Mouse (Mus musculus) ovary, postnatal 14 days (tissue): ENCODE measurements at regions not wholly inside any gene's neighbourhood (a gene's known extent, or its start where the extent isn't known, plus 50 kb on each side); places are given as distances from the start of the nearest gene placed in this dataset.

ENCODE experiments used
- DNase-seq: peaks from one replicate; pipeline ENCODE4 v3.0.0; 2022; ENCODE audit warnings: low spot score

GRCm38 (mm10) chr2:166403319-166403718 lies 247.9 kb upstream of the Sulf2 start:
- DNase-seq, result no peak

GRCm38 (mm10) chr2:166401860-166402259 lies 246.4 kb upstream of the Sulf2 start:
- no peak for DNase-seq

DNA sequence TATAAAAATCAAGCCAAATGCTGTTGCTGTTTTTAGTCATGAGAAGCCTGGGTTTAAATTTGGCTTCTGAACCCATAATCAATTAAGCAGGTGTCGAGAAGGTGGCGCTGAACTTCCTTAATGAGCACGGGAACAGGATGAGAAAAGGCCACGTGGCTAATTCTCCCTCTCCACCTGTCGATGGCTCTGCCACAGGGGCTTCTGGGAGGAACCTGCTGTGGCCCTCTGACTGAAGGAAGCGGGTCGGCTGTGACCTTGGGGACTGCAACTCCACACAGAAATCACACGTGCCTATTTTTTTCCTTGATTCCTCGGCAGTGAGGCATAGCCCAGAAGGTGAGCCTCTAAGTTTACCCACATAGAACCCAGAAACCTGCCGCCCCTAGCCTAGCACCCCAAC lies 244.8 kb upstream of the Sulf2 start:
- no peak for DNase-seq

DNA sequence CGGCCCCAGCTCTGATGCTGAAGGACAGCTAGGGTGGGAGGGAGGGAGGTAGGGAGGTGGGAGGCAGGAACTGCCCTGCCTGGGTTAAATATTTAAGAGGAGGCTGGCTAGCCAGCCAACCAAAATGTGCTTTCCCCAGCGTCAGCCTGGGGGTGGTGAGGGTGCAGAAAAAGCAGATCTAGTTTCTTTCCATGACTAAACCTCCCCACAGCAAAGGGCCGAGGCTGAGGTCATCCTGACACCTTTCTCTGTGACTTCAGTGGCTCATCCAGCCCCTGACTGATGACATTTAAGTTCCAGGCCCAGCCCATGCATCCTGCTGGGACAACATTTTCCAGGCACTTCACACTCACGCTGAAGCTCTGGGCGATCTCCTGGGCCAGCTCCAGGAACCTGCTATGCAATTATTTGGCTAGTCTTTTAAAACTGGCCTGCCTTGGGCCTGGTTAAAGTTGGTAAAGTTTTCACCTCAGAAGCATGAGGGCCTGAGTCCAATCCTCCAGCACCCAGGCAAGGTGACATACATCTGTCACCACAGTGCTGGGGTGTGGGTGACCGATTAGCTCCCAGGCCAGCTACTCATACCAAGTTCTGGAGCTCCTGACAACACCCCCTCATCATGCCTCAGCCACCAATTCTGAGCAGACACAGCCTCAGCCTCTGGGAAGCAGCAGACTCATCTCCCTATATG lies 243.8 kb upstream of the Sulf2 start:
- no peak for DNase-seq

DNA sequence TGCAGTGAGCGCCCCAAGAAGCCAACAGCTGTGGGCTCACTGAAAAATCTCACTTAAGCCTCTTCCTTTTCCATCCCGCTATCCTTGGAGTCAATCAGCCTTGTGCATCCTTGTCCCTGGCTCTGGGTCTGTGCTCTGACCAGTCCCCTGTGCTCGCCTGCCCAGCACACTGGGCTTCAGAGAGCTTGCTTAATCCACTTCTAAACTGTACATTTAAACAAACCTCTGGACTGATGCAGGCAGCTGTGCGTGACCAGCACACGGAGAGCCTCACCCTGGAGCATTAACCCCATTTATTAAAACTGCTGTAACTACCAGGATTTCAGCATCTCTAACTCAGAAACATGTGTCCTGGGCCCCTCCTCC lies 243.3 kb upstream of the Sulf2 start:
- DNase-seq, result no peak

DNA sequence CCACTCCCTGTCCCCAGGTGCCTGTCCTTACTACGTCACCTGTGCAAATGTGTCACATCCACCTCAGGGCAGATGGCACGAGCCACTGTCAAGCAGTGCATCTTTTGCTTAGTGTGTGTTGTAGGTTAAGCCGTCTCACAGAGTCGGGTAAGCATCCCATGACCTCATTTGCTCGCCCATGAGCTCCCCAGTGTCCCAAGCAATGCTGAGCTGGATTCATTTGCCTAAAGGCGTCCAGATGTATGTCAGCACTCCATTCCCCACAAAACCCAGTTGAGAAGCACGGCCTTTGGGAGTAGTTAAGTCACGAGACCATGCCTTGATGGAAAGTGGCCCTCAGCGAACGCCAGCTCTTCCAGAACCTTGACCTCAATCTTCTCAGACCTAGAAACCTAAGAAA lies 242.7 kb upstream of the Sulf2 start:
- no peak for DNase-seq

DNA sequence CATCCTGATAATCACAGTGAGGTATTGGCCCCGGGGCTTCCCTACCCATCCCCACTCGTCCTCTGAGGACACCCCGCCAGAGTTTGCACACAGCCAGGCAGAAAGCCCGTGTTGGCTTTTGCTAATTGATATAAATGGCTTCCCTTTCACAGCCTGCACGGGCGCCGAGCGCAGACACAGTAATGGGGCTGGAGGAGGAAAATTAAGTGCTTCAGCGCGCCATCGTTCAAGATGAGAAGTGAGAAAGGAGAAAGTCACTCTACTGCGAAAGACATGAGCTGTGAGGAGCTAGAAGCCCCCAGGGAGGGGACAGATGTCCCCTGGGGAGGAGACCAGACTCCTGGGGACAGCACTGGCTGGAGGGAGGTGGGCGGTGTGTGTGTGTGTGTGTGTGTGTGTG lies 239.2 kb upstream of the Sulf2 start:
- no peak for DNase-seq

GRCm38 (mm10) chr2:166391176-166391575 lies 235.7 kb upstream of the Sulf2 start:
- no peak for DNase-seq

GRCm38 (mm10) chr2:166388050-166388449 lies 232.6 kb upstream of the Sulf2 start:
- DNase-seq, result no peak

DNA sequence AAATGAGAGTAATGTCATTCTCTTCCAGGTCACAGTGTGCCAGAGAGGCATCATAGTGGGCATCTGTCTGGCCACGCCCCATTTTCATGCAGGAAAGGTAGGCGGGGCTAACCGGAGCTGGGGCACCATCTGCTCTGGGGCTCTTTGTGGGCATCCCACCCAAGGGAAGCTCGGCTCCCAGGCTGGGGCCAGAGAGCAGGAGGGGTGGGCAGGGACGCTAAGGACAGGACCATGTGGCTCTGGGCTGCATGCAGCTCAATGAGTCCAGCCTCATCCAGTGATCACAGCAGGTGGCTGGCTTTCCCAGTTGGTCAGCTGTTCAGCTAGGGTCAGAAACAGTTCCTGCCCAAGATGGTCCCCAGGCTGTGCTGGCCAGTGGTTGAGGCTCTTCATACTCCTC lies 231.4 kb upstream of the Sulf2 start:
- no peak for DNase-seq

DNA sequence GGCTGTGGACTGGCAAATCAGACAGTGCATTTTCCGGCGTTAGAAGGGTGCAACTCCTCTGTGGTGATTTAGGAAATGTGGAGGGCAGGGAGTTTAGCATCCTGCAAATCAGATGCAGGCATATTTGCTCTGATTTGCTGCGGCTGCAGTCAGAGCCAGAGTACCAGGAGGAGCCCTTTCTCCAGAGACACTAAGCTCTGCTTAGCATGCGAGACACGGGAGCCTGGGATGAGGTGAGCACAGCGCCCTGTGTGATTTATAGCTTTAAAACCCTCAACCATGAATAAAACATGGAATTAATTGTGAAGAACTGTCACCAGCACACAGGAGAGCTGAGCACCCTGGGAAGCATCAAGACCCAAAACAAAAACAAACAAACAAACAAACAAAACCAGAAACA lies 229.1 kb upstream of the Sulf2 start:
- DNase-seq, result no peak

DNA sequence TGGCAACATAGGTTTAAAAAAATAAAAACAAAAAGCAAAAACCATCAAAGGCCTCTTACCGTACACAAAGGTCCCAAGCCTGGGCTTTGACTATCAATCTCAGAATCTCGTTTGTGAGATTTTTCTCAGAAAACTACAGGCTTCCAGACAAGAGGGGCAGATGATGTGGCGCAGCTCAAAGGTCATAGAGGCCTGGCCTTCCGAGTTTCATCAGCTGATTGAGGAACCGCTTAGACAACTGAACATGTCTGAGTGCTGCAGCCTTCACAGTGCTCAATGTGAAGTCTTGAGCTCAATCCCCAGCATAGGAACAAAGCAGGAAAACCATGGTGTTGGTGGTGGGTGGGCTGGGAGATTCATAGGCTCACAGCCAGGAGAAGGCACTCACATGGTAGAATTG lies 227.9 kb upstream of the Sulf2 start:
- no peak for DNase-seq

DNA sequence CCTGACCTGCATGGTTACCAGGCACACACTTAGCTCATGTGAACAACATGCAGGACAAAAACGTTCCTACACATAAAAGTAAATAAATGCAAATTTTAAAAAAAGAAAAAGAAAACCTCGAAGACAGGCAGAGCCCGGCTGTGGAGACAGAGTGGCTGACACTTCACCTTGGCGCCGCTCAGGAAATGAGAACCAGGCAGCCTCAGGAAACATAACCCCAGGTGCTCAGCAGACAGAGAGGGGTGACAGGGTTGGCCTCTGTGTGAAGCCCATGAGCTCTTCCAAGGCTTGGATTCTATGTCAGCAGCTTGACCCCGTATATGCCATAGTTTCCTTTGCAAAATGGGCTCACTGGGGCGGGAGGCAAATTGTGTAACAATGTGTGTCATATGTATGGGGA lies 226.7 kb upstream of the Sulf2 start:
- no peak for DNase-seq

GRCm38 (mm10) chr2:166380854-166381253 lies 225.4 kb upstream of the Sulf2 start:
- no peak for DNase-seq

DNA sequence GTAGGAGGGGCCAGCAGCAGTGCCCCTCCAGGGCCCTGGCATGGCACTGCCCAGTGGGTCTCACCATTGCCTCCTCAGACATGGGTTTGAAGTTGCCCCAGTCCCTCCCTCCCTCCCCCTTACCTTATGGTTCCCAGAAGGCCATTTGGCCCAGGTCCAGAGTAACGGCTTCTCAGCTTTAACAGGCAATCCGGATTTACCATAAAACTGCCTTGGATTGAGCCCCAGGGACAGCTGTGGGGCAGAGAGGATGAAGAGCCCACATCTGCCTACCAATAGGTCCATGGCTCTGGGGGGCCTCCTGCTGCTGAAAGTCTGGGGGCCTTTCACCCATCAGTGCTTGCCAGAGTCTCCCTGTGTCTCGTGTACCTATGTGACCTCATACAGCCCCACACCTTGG lies 222.9 kb upstream of the Sulf2 start:
- no peak for DNase-seq

- no peak for DNase-seq
Observed at GRCm38 (mm10) chr2:166377329-166377728, 221.9 kb upstream of the Sulf2 start.

DNA sequence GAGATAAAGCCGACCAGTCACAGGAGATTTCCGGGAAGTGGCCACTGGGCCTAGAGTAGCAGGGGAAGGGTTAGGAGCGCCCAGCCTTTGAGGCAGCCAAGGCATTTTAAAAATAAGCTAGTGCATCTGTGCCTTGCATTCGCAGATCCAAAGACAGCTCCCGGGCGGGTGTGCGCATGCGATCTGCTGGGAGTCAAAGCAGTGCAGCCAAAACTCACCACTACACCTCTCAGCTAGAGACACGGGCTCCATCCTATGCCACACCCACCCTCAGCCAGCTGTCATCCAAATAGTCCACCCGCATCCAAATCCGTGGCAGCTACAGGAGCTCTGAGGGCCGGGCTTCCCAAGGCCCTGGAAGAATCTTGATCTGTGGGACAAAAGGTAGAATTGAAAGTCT lies 220.2 kb upstream of the Sulf2 start:
- no peak for DNase-seq

GRCm38 (mm10) chr2:166370776-166371175 lies 215.3 kb upstream of the Sulf2 start:
- DNase-seq, result no peak

GRCm38 (mm10) chr2:166361645-166362044 lies 206.2 kb upstream of the Sulf2 start:
- DNase-seq, result no peak

GRCm38 (mm10) chr2:166360786-166361185 lies 205.3 kb upstream of the Sulf2 start:
- no peak for DNase-seq

DNA sequence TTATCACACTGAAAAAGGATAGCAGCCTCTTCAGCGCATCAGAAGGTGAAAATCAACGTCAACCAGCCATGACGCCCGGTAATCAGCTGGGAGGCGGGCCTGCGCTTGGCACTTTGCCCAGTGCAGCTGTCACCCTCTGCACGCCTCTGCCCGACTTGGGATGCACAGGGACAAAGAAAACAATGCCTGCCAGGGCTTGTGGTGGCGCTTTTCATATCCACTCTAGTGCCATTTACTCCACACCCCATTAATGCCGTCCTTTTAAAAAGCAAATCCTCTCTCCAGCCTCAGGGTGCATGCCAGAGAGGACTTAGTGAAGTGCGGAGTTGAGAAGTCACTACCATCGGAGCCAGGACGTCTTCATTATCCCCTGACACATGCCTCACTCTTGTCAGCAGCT lies 204.5 kb upstream of the Sulf2 start:
- DNase-seq, result no peak

GRCm38 (mm10) chr2:166357824-166358223 lies 202.4 kb upstream of the Sulf2 start:
- no peak for DNase-seq

GRCm38 (mm10) chr2:166355944-166356343 lies 200.5 kb upstream of the Sulf2 start:
- no peak for DNase-seq

DNA sequence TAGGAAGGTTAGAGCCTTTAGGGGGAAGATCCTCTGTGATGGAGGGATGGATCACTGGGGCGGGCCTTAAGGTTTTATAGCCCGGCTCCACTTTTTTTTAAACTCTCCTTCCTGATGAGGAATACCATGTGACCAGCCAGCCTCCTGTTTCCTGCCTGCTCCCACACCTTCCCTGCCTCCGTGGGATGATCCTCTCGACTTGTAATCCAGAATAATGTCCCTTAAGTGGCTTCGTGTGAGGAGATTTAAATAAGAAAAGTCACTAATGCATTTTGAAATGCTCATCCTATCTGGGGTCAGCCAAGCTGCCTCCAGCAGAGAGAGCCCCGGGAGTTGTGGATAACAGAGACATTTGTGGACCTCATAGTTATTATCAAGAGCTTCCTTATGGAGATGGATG lies 200.0 kb upstream of the Sulf2 start:
- DNase-seq, result no peak

DNA sequence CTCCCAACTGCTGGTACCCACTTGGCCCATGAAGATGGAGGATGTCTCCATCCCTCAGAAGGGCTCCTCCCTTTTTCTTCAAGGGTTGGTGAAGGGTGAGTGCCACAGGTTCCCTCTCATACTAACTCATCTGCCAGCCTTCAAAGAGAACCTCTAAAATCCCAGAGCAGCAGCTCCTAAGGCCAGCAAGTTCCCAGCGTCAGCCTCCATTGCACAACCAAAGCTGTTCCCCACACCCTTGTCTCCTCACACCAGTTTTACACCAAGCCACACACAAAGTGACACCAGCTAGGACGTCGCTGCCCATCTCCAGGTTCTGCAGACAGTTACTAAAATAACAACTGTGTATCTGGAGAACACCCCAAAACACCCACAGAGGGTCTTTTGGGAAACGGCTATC lies 198.9 kb upstream of the Sulf2 start:
- DNase-seq, result no peak
